Mouse (Mus musculus) midbrain, postnatal 0 days (tissue): ENCODE data around the gene Hoxd3. TPM values are rescaled to one million over a fixed set of nuclear protein-coding genes. Genes with fewer than 3 reads are reported as not detected.

Experiments used
- ATAC-seq: fragments of 200-750 bp; cut with Nextera tagmentation; 2 replicates; pipeline ENCODE4 v1.8.0; 2017; ENCODE audit warnings: moderate number of reproducible peaks, mild to moderate bottlenecking, moderate TSS enrichment, moderate library complexity; ENCODE audit not compliant: low FRiP score
- DNase-seq: peaks from one replicate; pipeline ENCODE4 v3.0.0-alpha.2; 2015; ENCODE audit warnings: low spot score
- H3K27ac ChIP-seq: fragments of 300-500 bp; sonication (generic); 2 replicates; pipeline ENCODE4 v1.5.1; 2014; ENCODE audit warnings: low read depth, mild to moderate bottlenecking, low read length, mixed read lengths
- H3K27me3 ChIP-seq: fragments of 300-500 bp; sonication (generic); 2 replicates; pipeline ENCODE4 v1.6.1; 2014; ENCODE audit warnings: low read length, control low read depth, mixed read lengths; ENCODE audit not compliant: insufficient read depth
- H3K36me3 ChIP-seq: fragments of 300-500 bp; sonication (generic); 2 replicates; pipeline ENCODE4 v1.6.1; 2014; ENCODE audit warnings: low read length, control low read depth, mixed read lengths; ENCODE audit not compliant: insufficient read depth
- H3K4me1 ChIP-seq: fragments of 300-500 bp; sonication (generic); 2 replicates; pipeline ENCODE4 v1.6.1; 2014; ENCODE audit warnings: mild to moderate bottlenecking, control low read depth, antibody characterized with exemption, low read length, mixed read lengths; ENCODE audit not compliant: insufficient read depth
- H3K4me2 ChIP-seq: fragments of 300-500 bp; sonication (generic); 2 replicates; pipeline ENCODE4 v1.6.1; 2014; ENCODE audit warnings: low read depth, mild to moderate bottlenecking, low read length, mixed read lengths; ENCODE audit not compliant: poor library complexity, severe bottlenecking
- H3K4me3 ChIP-seq: fragments of 300-500 bp; sonication (generic); 2 replicates; pipeline ENCODE4 v1.5.1; 2014; ENCODE audit warnings: low read depth, mild to moderate bottlenecking, low read length, moderate library complexity
- H3K9ac ChIP-seq: fragments of 300-500 bp; sonication (generic); replicated peaks from 2 replicates; pipeline ENCODE4 v1.6.1; 2014; ENCODE audit warnings: mild to moderate bottlenecking, low read length, moderate library complexity, mixed read lengths; ENCODE audit not compliant: poor library complexity, severe bottlenecking
- H3K9me3 ChIP-seq: fragments of 300-500 bp; sonication (generic); 2 replicates; pipeline ENCODE4 v1.6.1; 2016; ENCODE audit warnings: low read length, control low read depth
- CTCF ChIP-seq: IDR thresholded peaks from 2 replicates; pipeline ENCODE4 v1.5.1; 2016; ENCODE audit warnings: antibody characterized with exemption, mild to moderate bottlenecking
- WGBS: fragments of 180-500 bp; shearing (Covaris S2); extraction: QIAGEN DNeasy Blood & Tissue Kit; methylation state at CpG from one replicate; pipeline ENCODE4 v1.1.7; 2014; 5-methylcytosine and 5-hydroxymethylcytosine counted together
- polyA plus RNA-seq: library from polyadenylated mRNA; unstranded; fragments of >200 nt; fragmentation: Nextera tagmentation; extraction: Ambion mirVana; gene quantifications from 2 replicates; pipeline ENCODE4 v1.2.1, GENCODE M21; 2015
- total RNA-seq: library from RNA; depleted of rRNA; stranded (reverse); fragments of >200 nt; gene quantifications from 2 replicates; pipeline ENCODE4 v1.2.3, GENCODE M21; 2014

The Hoxd3 gene
- total and polyA plus RNA-seq, 2 experiments from 2014 or later = 11.6 TPM; not detected in 1

DNA sequence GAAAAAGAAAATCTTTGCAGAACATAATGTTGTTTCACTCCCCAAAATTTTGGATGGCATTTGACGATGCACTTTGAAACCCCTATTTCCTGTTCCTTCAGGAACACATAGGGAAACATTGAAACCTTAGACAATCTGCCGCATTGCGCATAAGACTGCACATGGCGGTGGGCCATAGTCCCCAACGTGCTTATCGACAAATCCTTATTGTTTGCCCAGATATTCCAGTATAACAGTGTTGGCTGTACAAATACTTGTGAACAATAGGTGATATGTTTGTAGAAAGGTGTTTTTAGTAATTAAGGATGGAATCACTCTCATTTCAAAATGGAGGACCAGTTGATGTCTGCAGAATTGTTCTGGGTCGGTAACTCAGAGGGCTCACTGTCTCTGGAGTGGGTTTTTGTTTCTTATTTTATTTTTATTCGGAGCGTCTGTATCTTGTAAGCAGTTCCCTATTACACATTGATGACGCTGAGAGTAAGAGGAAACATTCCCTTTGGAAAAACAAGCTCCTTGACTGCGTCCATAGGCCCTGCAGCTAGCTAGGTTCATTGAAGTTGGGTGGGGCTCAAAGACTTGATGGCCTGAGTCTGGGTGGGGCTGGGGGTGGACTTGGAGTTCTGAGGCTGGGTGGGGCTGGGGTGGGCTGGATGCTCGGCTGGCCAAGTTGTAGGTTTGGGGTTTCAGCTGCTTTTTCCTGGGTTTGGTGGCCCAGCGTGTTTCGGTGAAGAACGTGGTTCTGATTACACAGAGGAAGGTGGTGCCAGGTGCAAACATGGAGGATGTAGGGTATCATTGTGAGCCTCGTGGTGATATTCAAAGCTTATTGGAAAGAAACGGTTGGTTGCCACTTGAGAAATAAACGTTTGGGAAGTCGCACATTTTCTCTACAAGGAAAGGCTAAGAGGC lies 1.8 kb downstream of the Hoxd3 start:
- Histone ChIP-seq H3K36me3 (no peaks in the 10 kb centered on the region), H3K27ac (no peak overlapping the region), H3K4me1 (no peaks in the 10 kb centered on the region), H3K9ac (no peak overlapping the region), H3K4me2 (no peak overlapping the region), H3K27me3 (peaks cover 93% of the 10 kb centered on the region), H3K4me3 (no peak overlapping the region), H3K9me3 (no peaks in the 10 kb centered on the region)
- no peak for TF ChIP-seq CTCF
- 4% methylated on average over 19 of the region's 19 CpGs for WGBS
- DNase-seq (no peak), ATAC-seq (no peak)

GRCm38 (mm10) chr2:74714156-74714789 lies 2.5 kb downstream of the Hoxd3 start:
- DNase-seq (no peak), ATAC-seq (no peak)
- Histone ChIP-seq H3K9ac (no peak overlapping the region), H3K4me2 (no peak overlapping the region), H3K4me3 (no peak overlapping the region), H3K36me3 (no peaks in the 10 kb centered on the region), H3K27me3 (peaks cover 93% of the 10 kb centered on the region), H3K27ac (no peak overlapping the region), H3K9me3 (no peaks in the 10 kb centered on the region), H3K4me1 (no peaks in the 10 kb centered on the region)
- TF ChIP-seq CTCF = no peak
- 4% methylated on average over 18 of the region's 18 CpGs for WGBS

DNA sequence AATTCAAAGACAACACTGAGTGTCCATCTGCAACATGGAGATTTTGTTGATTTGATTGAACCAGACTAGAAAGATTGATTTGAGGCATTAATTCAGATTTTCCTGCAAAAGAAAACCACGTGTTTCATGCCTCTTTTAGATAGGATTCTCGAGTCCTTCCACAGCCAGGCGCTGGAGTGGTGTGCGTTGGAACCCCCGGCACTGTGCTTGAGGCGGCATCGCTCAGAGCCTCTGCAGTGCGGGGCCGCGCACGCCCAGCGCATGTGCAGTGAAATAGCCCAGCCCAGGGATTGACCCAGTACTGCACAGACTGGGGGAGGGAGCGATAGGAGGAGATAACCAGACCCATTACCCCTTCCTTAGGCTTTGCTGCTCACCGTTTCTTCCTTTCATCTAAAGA lies 3.2 kb downstream of the Hoxd3 start:
- H3K4me1 ChIP-seq = no peaks in the 10 kb centered on the region
- no peak overlapping the region for H3K9ac ChIP-seq
- no peak overlapping the region for H3K27ac ChIP-seq
- H3K4me3 ChIP-seq = no peak overlapping the region
- H3K36me3 ChIP-seq = no peaks in the 10 kb centered on the region
- H3K4me2 ChIP-seq = no peak overlapping the region
- peaks cover 93% of the 10 kb centered on the region for H3K27me3 ChIP-seq
- H3K9me3 ChIP-seq = no peaks in the 10 kb centered on the region
- no peak for ATAC-seq
- no peak for TF ChIP-seq CTCF
- WGBS = 2% methylated on average over 14 of the region's 14 CpGs
- DNase-seq = no peak

DNA sequence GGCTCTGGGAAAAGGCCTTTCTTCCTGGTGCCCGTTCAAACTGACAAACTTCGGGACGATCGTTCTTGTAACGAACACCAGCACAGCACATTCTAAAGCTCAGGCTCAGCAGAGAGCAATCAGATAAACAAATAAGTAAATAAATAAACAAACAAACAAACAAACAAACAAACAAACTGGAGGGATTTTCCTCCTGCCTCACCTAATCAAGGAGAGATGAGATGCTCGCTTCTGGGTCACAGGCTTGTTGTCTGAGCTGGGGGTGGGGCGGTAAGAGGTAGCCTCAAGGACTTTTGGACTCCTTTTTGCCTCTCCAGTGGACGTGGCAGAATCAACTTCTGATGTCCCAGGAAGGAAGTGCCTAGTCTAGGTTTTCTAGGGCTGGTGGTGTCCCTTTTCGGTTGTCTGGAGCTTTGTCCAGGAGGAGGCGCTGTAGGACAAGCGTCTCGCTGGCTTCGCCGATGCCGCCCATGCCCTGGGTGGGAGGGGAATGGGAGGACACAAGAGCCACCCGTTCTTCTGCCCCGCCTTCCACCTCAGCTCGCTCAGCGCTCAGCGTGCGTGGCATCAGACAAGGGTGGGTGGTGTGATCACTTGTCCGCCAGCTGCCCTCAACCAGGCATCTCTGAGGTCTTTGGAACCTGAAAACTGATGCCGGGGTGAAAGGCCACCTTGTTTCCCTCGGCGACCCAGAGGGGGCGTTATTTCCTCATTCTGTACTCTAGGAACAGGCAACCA lies 3.9 kb downstream of the Hoxd3 start:
- H3K9ac ChIP-seq = no peak overlapping the region
- H3K4me1 ChIP-seq = no peaks in the 10 kb centered on the region
- no peak overlapping the region for H3K27ac ChIP-seq
- WGBS = 2% methylated on average over 26 of the region's 26 CpGs
- DNase-seq = peak; percentile 92
- no peaks in the 10 kb centered on the region for H3K9me3 ChIP-seq
- peaks cover 91% of the 10 kb centered on the region for H3K27me3 ChIP-seq
- 0 out of 2 replicates have a peak, but pooled peaks have one; percentile 27 for ATAC-seq
- H3K4me2 ChIP-seq = peak overlapping the region; percentile 41
- H3K4me3 ChIP-seq = peak overlapping the region; percentile 12; the same call in 1 of the 2 replicates
- no peaks in the 10 kb centered on the region for H3K36me3 ChIP-seq
- TF ChIP-seq CTCF = peak; percentile 85

DNA sequence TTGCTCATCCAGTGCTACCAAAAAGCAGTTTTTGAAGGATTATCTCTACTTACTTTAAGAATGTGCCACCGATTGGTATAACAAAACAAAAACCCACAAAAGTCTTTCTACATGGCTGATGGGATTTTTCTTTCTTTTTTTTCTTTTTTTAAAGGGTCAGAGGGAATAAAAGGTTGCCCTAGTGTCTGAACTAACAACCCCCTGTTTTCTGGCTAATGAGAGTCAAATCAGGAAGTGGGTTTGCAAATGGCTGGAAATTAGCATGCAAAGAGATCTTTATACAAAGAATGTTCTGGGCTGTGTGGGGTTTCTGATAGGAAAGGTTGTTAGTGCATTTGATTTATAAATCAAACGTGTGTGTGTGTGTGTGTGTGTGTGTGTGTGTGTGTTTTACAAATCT lies 8.7 kb downstream of the Hoxd3 start:
- 8% methylated on average over 2 of the region's 2 CpGs for WGBS
- no peak overlapping the region for H3K27ac ChIP-seq
- no peak for ATAC-seq

More for the DNA sequence above, 8.7 kb downstream of the Hoxd3 start:
- no peaks in the 10 kb centered on the region for H3K36me3 ChIP-seq
- H3K4me2 ChIP-seq = no peak overlapping the region
- no peaks in the 10 kb centered on the region for H3K4me1 ChIP-seq
- no peak overlapping the region for H3K4me3 ChIP-seq
- DNase-seq = no peak
- H3K9me3 ChIP-seq = no peaks in the 10 kb centered on the region
- TF ChIP-seq CTCF = no peak
- no peak overlapping the region for H3K9ac ChIP-seq
- peaks cover 97% of the 10 kb centered on the region for H3K27me3 ChIP-seq
